Mouse (Mus musculus): Measurements from ENCODE around the gene Il20rb. TPM values are rescaled to one million over a fixed set of nuclear protein-coding genes. Genes with fewer than 3 reads are reported as not detected.

The Il20rb gene
- polyA plus RNA-seq (2016; fragmentation: Nextera tagmentation; extraction: Ambion mirVana), result 0.97 and 1.4 TPM in 2 replicates

DNA sequence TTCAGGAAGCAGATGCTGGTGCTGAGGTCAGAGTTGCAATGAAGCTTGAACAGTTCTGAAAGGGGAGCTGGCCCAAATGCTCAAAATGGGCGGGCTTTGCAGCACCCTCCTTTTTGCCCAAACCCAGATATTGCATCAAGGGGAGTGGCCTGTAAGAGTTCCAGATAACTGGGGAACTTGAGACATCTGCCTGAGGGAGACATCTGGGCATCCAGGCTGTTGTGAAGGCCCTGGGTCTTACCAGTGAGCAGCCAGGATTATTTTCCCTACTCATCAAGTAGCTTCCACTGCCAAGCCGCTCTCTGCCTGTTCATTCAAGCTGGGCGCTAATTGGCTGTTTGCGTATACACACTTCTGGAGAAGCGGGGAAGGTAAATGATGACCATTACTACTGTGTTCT lies at the start of gene Il20rb:
Gene Il20rb (minus strand): TSS at position 358 of the 400 bp plus-strand sequence.
- WGBS, result 87% methylated on average over 5 of the region's 5 CpGs
- H3K27me3 ChIP-seq, result no peaks in the 10 kb centered on the region
- no peak within 1 kb of the TSS for H3K4me3 ChIP-seq
- no peaks in the 10 kb centered on the region for H3K36me3 ChIP-seq
- no peak within 1 kb of the TSS for H3K27ac ChIP-seq (replicated peaks)
- no peak within 1 kb of the TSS for H3K4me2 ChIP-seq (replicated peaks)
- no peak for ATAC-seq (ENCODE audit: low FRiP score, low read depth)
- no peak within 1 kb of the TSS for H3K9ac ChIP-seq (replicated peaks)
- H3K9me3 ChIP-seq, result no peaks in the 10 kb centered on the region
- peaks cover 7% of the 10 kb centered on the region for H3K4me1 ChIP-seq

DNA sequence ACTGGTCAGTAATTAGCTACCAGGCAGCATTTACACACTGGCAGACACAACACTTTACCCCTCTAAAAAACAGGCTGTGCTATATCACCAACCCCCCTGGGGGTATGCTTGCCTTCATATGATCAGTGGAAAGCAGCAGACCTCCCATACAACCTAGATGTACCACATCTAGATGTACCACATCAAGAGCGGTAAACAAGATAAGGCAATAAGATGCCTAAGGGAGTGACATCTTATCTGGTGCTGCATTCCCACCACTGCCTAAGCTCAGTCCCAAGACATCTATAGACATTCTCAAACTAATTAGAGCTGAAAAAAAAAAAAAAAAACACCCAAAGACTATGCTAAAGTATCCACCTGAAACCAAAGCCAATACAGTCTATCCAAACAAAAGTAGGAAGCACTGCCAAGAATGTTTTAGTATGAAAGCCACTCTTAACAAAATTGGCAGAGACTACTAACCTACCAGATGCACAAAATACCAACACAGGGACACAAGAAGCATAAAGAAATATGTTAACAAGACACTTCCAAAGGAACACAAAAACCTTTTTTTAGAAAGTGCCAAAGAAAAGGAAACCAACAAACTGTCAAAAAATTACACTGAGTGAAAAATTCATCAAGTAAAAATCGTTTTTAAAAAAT lies 49.2 kb upstream of the Il20rb start:
- Histone ChIP-seq H3K9me3 (no peaks in the 10 kb centered on the region), H3K36me3 (no peaks in the 10 kb centered on the region), H3K9ac (replicated peaks) (no peak overlapping the region), H3K4me3 (no peak overlapping the region), H3K4me2 (replicated peaks) (no peak overlapping the region), H3K4me1 (no peaks in the 10 kb centered on the region), H3K27me3 (no peaks in the 10 kb centered on the region), H3K27ac (replicated peaks) (no peak overlapping the region)
- no peak for ATAC-seq (ENCODE audit: low FRiP score, low read depth)
- 95% methylated on average over 2 of the region's 2 CpGs for WGBS

DNA sequence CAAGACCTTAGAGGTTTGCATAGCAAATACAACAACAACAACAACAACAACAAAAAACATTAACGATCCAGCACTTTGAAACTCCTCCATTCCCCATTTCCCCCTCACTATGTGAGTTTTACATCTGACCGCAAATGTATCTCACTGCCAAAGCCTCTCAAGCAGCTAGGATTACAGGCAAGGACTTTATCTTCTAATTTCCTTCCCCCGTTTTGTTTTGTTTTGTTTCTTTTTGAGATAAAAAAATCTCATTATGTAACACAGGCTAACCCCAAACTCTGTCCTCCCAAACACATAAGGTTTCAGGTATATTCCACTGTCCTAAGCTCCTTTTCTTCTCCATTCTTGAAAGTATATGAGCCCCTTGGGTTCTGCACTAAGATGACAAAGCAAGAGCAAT lies 48.1 kb upstream of the Il20rb start:
- Histone ChIP-seq H3K4me1 (no peaks in the 10 kb centered on the region), H3K9ac (replicated peaks) (no peak overlapping the region), H3K4me3 (no peak overlapping the region), H3K27me3 (no peaks in the 10 kb centered on the region), H3K36me3 (no peaks in the 10 kb centered on the region), H3K4me2 (replicated peaks) (no peak overlapping the region), H3K9me3 (no peaks in the 10 kb centered on the region), H3K27ac (replicated peaks) (no peak overlapping the region)
- 97% methylated on average over 3 of the region's 3 CpGs for WGBS
- no peak for ATAC-seq (ENCODE audit: low FRiP score, low read depth)

DNA sequence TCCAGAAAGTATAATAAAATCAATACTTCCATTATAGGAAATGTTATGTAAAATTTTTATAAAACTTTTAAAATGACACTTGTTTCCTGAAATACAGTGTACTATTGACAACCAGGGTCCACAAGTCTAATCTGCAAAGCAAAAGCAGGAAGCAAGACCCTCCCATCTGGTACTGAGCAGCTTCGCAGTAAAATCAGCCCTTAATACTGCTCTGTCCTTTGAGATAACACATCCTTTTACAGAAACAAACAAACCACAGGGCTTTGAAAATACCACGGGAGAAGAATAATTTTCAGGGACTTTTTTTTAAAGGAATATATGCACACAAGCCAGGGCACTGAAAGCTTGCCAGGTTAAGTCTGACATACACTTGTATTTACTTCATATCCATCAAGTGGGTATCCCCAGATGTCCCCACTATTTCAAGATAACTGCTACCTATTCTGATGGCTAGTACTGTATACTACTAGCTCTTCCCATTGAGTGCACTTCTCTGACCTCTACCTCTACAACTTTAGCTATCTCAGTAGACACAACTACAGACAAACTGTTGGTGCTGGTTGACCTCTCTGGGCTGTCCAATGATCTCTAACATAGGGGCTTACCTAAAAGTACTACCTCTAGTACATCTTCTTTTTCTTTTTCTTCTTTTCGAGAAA lies 46.4 kb upstream of the Il20rb start:
- Histone ChIP-seq H3K27me3 (no peaks in the 10 kb centered on the region), H3K9me3 (peaks cover 8% of the 10 kb centered on the region; the same call in 1 of the 2 replicates), H3K9ac (replicated peaks) (no peak overlapping the region), H3K4me3 (no peak overlapping the region), H3K27ac (replicated peaks) (no peak overlapping the region), H3K36me3 (no peaks in the 10 kb centered on the region), H3K4me1 (no peaks in the 10 kb centered on the region), H3K4me2 (replicated peaks) (no peak overlapping the region)
- no peak for ATAC-seq (ENCODE audit: low FRiP score, low read depth)
- WGBS, result 86% methylated on average over 3 of the region's 3 CpGs

DNA sequence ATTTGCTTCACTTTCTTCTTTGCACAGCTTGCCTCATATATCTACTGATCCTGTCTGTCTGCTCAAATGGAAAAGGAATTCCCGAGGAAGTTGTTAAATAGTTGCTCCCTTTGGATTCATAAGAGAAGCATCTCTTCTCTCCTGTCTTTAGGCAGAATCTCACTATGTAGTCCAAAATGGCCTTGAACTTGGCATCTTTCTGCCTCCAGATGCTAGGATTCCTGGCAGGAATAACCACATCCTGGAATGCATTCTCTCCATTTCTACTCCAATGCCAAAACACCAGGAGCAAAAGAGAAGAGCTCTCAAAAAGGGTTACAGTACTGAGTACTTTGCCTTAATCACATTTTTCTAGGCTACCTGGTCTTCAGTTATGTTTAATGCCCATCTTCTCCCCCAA lies 44.7 kb upstream of the Il20rb start:
- WGBS, result 83% methylated on average over 1 of the region's 1 CpGs
- no peak for ATAC-seq (ENCODE audit: low FRiP score, low read depth)
- Histone ChIP-seq H3K4me3 (no peak overlapping the region), H3K9ac (replicated peaks) (no peak overlapping the region), H3K36me3 (no peaks in the 10 kb centered on the region), H3K27me3 (no peaks in the 10 kb centered on the region), H3K4me2 (replicated peaks) (no peak overlapping the region), H3K27ac (replicated peaks) (no peak overlapping the region), H3K4me1 (no peaks in the 10 kb centered on the region), H3K9me3 (peaks cover 8% of the 10 kb centered on the region; the same call in 1 of the 2 replicates)

DNA sequence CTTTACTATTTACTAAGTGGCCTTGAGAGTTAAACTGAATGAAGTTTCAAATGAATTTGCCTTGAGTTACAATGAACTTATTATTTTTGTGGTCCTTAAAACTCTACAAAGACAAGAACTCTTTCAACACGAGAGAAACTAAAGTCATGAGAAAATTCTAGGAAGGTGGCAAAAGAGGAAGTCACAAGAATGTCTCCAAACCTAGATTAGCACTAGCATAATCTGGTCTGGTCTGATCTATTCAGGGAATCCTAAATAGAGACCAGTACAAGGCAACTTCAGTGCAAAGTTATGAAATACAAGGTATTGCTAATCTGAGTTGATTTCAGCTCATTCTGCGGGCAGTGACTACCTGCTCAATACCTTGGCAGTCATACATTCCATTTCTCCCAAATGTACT lies 38.6 kb upstream of the Il20rb start:
- no peaks in the 10 kb centered on the region for H3K36me3 ChIP-seq
- H3K27me3 ChIP-seq, result no peaks in the 10 kb centered on the region
- H3K4me1 ChIP-seq, result no peaks in the 10 kb centered on the region
- no peak overlapping the region for H3K4me3 ChIP-seq
- H3K4me2 ChIP-seq (replicated peaks), result no peak overlapping the region
- peaks cover 8% of the 10 kb centered on the region; the same call in 1 of the 2 replicates for H3K9me3 ChIP-seq
- no peak for ATAC-seq (ENCODE audit: low FRiP score, low read depth)
- H3K27ac ChIP-seq (replicated peaks), result no peak overlapping the region
- 93% methylated on average over 2 of the region's 2 CpGs for WGBS
- no peak overlapping the region for H3K9ac ChIP-seq (replicated peaks)

DNA sequence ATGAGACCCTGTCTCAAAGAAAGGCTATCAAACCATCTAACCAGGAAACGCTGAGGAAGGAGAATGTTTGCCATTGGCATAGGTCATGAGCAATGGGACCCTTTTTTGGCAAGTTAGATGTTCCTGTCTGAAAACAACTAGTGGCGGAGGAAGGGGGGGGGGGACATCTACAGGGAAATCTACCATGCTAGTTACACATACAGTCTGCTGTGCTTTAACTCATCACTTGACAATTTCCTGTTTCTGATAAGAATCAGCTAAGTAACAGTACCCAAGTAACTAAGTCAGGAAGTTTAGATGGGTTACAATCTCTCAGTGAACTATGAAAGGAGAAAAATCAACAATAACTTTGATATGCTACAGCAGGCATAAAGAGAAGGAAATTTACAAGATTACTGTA lies 35.4 kb upstream of the Il20rb start:
- Histone ChIP-seq H3K9ac (replicated peaks) (no peak overlapping the region), H3K27ac (replicated peaks) (no peak overlapping the region), H3K4me1 (no peaks in the 10 kb centered on the region), H3K9me3 (no peaks in the 10 kb centered on the region), H3K4me2 (replicated peaks) (no peak overlapping the region), H3K27me3 (no peaks in the 10 kb centered on the region), H3K4me3 (no peak overlapping the region), H3K36me3 (no peaks in the 10 kb centered on the region)
- 78% methylated on average over 2 of the region's 2 CpGs for WGBS
- no peak for ATAC-seq (ENCODE audit: low FRiP score, low read depth)

DNA sequence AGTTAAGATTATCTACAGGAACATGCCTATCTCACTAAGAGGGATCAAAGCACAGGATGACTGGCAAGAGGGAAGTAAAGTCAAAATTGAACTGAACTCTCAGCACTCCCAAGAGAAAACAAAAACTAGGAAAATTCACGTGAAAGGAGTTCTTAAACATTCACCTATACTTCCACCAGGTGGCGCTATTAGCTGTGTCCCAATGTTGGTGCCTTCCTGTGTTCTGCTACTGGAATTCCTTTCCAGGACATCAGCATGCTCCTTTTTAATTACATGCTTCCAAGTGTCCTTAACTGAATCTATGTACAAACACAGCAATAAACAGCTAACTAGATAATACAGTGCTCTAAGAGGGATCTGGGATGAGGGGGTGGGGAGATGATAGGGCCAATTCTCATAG lies 34.0 kb upstream of the Il20rb start:
- Histone ChIP-seq H3K27ac (replicated peaks) (no peak overlapping the region), H3K9ac (replicated peaks) (no peak overlapping the region), H3K27me3 (no peaks in the 10 kb centered on the region), H3K4me1 (no peaks in the 10 kb centered on the region), H3K4me3 (no peak overlapping the region), H3K9me3 (no peaks in the 10 kb centered on the region), H3K4me2 (replicated peaks) (no peak overlapping the region), H3K36me3 (no peaks in the 10 kb centered on the region)
- 3% methylated on average over 2 of the region's 2 CpGs for WGBS
- no peak for ATAC-seq (ENCODE audit: low FRiP score, low read depth)

DNA sequence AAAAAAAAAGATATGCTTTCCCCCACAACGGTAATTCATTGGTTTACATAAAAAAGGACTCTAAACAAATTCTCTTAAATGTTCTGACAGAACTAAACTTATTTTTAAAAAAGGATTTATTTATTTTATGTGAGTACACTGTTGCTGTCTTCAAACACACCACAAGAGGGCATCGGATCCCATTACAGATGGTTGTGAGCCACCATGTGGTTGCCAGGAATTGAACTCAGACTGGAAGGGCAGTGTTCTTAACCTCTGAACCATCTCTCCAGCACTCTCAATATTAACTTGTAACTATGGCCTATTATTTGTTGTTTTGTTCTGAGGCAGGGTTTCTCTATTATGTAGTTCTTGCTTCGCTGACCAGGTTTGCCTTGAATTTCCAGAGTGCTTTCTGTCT lies 33.4 kb upstream of the Il20rb start:
- Histone ChIP-seq H3K4me3 (no peak overlapping the region), H3K27ac (replicated peaks) (no peak overlapping the region), H3K4me2 (replicated peaks) (no peak overlapping the region), H3K27me3 (no peaks in the 10 kb centered on the region), H3K9ac (replicated peaks) (no peak overlapping the region), H3K4me1 (no peaks in the 10 kb centered on the region), H3K9me3 (no peaks in the 10 kb centered on the region), H3K36me3 (no peaks in the 10 kb centered on the region)
- ATAC-seq (ENCODE audit: low FRiP score, low read depth), result no peak
- WGBS, result 93% methylated on average over 3 of the region's 3 CpGs

DNA sequence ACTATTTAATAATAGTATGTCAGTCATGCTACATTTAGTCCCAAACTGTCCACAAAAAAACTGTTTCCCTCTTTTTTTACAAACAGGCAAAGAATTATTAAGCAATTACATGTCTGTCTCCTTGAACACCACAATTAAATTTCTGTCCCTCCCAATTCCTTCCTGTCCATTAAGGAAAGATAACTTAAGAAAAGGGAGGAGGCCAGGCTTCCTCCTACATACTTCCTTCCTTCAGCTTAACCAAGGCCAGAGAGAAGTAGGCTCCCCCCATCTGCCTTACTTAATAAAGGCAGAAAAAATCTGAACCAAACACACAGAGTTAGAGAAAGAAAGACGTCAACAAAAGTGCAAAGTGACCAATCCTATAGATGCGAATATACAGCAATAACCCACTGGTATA lies 21.0 kb upstream of the Il20rb start:
- Histone ChIP-seq H3K9ac (replicated peaks) (no peak overlapping the region), H3K36me3 (no peaks in the 10 kb centered on the region), H3K4me1 (no peaks in the 10 kb centered on the region), H3K9me3 (no peaks in the 10 kb centered on the region), H3K4me3 (no peak overlapping the region), H3K4me2 (replicated peaks) (no peak overlapping the region), H3K27me3 (no peaks in the 10 kb centered on the region), H3K27ac (replicated peaks) (no peak overlapping the region)
- ATAC-seq (ENCODE audit: low FRiP score, low read depth), result no peak
- 85% methylated on average over 2 of the region's 2 CpGs for WGBS

DNA sequence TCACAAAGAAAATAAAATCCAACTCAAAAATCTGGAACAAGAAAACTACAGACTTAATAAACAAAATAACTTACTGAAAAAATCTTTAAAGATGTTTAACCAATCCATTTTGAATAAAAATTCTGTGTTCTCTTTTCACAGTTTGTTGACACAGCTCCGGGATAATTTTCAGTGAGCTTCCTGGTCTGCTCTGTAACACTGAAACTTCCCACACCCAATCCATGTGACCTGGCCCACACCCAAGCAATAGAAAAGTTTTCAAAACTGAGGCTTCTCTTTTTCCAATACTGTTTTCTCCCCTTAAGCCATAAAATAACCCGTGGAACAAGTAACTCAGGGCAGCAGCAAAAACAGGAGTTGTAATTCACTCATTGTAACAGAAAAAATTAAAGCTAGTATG lies 20.1 kb upstream of the Il20rb start:
- no peak overlapping the region for H3K4me3 ChIP-seq
- H3K27me3 ChIP-seq, result no peaks in the 10 kb centered on the region
- H3K9ac ChIP-seq (replicated peaks), result no peak overlapping the region
- no peaks in the 10 kb centered on the region for H3K4me1 ChIP-seq
- H3K4me2 ChIP-seq (replicated peaks), result no peak overlapping the region
- no peak for ATAC-seq (ENCODE audit: low FRiP score, low read depth)
- no peak overlapping the region for H3K27ac ChIP-seq (replicated peaks)
- H3K9me3 ChIP-seq, result no peaks in the 10 kb centered on the region
- WGBS, result 84% methylated on average over 2 of the region's 2 CpGs
- no peaks in the 10 kb centered on the region for H3K36me3 ChIP-seq

DNA sequence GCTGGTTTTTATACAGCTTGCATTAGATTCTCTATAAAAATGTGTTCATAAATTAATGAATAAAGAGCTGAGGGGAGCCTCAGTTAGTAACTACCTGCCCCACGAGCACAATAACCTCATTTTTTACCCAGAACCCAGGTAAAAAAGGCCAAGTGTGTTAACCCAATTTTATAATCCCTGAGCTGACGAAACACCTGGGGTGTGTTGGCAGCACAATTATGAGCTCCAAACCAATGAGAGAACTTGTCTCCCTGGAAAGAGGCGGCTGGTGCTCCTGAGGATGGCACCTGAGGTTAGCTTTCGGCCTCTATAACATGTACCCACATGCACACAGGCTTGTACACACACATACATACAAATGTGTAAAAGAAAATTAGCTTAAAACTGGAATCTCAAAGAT lies 18.9 kb upstream of the Il20rb start:
- Histone ChIP-seq H3K4me1 (no peaks in the 10 kb centered on the region), H3K4me2 (replicated peaks) (no peak overlapping the region), H3K36me3 (no peaks in the 10 kb centered on the region), H3K4me3 (no peak overlapping the region), H3K9ac (replicated peaks) (no peak overlapping the region), H3K27ac (replicated peaks) (no peak overlapping the region), H3K27me3 (no peaks in the 10 kb centered on the region), H3K9me3 (no peaks in the 10 kb centered on the region)
- no peak for ATAC-seq (ENCODE audit: low FRiP score, low read depth)
- WGBS, result 92% methylated on average over 4 of the region's 4 CpGs
